Mouse (Mus musculus) gastrocnemius, postnatal 25 days (tissue): ENCODE data around the gene Fam78a. TPM values are rescaled to one million over a fixed set of nuclear protein-coding genes. Genes with fewer than 3 reads are reported as not detected.

Experiments used
- DNase-seq: peaks from one replicate; pipeline ENCODE4 v3.0.0; 2022
- total RNA-seq, 2 experiments: library from RNA; stranded (reverse); gene quantifications; 1 replicate in 1 of 2; 2 replicates in 1 of 2; pipeline ENCODE4 v1.2.3; 2021

Fam78a gene
- total RNA-seq, 2 experiments from 2014 or later = 15.1 to 15.9 TPM

GRCm38 (mm10) chr2:32068811-32069607, 15.6 kb downstream of the Fam78a start:
- DNase-seq = no peak

- no peak for DNase-seq
Observed at GRCm38 (mm10) chr2:32066005-32066404, 18.7 kb downstream of the Fam78a start.

- no peak for DNase-seq
Observed at GRCm38 (mm10) chr2:32065371-32065791, 19.3 kb downstream of the Fam78a start.

GRCm38 (mm10) chr2:32064913-32065312, 19.7 kb downstream of the Fam78a start:
- DNase-seq = peak; percentile 56

- no peak for DNase-seq
Observed at GRCm38 (mm10) chr2:32063451-32064151, 21.1 kb downstream of the Fam78a start.

- DNase-seq = no peak
Observed at GRCm38 (mm10) chr2:32062626-32063410, 21.8 kb downstream of the Fam78a start.

- DNase-seq = no peak
Observed at GRCm38 (mm10) chr2:32061722-32062505, 22.7 kb downstream of the Fam78a start.

- no peak for DNase-seq
Observed at GRCm38 (mm10) chr2:32061189-32061588, 23.5 kb downstream of the Fam78a start.

GRCm38 (mm10) chr2:32060228-32060805, 24.3 kb downstream of the Fam78a start:
- DNase-seq = no peak

- no peak for DNase-seq
Observed at GRCm38 (mm10) chr2:32059613-32060012, 25.0 kb downstream of the Fam78a start.

GRCm38 (mm10) chr2:32058716-32059115, 25.9 kb downstream of the Fam78a start:
- no peak for DNase-seq

- no peak for DNase-seq
Observed at GRCm38 (mm10) chr2:32058241-32058640, 26.4 kb downstream of the Fam78a start.

- no peak for DNase-seq
Observed at GRCm38 (mm10) chr2:32057794-32058193, 26.9 kb downstream of the Fam78a start.

GRCm38 (mm10) chr2:32057360-32057759, 27.3 kb downstream of the Fam78a start:
- DNase-seq = no peak

- no peak for DNase-seq
Observed at GRCm38 (mm10) chr2:32056524-32056923, 28.1 kb downstream of the Fam78a start.

GRCm38 (mm10) chr2:32055357-32055965, 29.2 kb downstream of the Fam78a start:
- no peak for DNase-seq

GRCm38 (mm10) chr2:32052418-32052817, 32.2 kb downstream of the Fam78a start:
- DNase-seq = no peak

- no peak for DNase-seq
Observed at GRCm38 (mm10) chr2:32051791-32052190, 32.9 kb downstream of the Fam78a start.

- DNase-seq = no peak
Observed at GRCm38 (mm10) chr2:32047323-32047722, 37.3 kb downstream of the Fam78a start.

GRCm38 (mm10) chr2:32046009-32046408, 38.6 kb downstream of the Fam78a start:
- no peak for DNase-seq

- peak; percentile 71 for DNase-seq
Observed at GRCm38 (mm10) chr2:32045375-32045774, 39.3 kb downstream of the Fam78a start.
